Mouse (Mus musculus) heart, embryonic 14.5 days (tissue): ENCODE results near the gene Atrnl1. TPM values are rescaled to one million over a fixed set of nuclear protein-coding genes. Genes with fewer than 3 reads are reported as not detected.

Experiments
- ATAC-seq: fragments of 200-750 bp; cut with Nextera tagmentation; 2 replicates; pipeline ENCODE4 v1.8.0; 2017; ENCODE audit warnings: low read depth, moderate TSS enrichment; ENCODE audit not compliant: insufficient number of reproducible peaks, insufficient read depth, low FRiP score
- H3K27ac ChIP-seq, 2 experiments: fragments of 200-500 bp in 1 of 2; fragments of 300-500 bp in 1 of 2; sonication (generic) in 1 of 2; replicated peaks in 1 of 2; 2 replicates each; pipeline ENCODE4 v1.5.1; 2012 to 2014; ENCODE audit warnings: low read depth in 2 of 2, low read length in 2 of 2, control low read depth in 1 of 2, mild to moderate bottlenecking in 1 of 2, mixed read lengths in 1 of 2; ENCODE audit not compliant: control insufficient read depth in 1 of 2, insufficient read depth in 1 of 2
- H3K27me3 ChIP-seq: fragments of 300-500 bp; sonication (generic); 2 replicates; pipeline ENCODE4 v1.6.1; 2014; ENCODE audit warnings: mild to moderate bottlenecking, low read length, control low read depth; ENCODE audit not compliant: control insufficient read depth, insufficient read depth
- H3K36me3 ChIP-seq: fragments of 300-500 bp; sonication (generic); 2 replicates; pipeline ENCODE4 v1.6.1; 2014; ENCODE audit warnings: mild to moderate bottlenecking, control low read depth, low read length, mixed read lengths; ENCODE audit not compliant: control insufficient read depth, insufficient read depth
- H3K4me1 ChIP-seq, 2 experiments: fragments of 200-500 bp in 1 of 2; fragments of 300-500 bp in 1 of 2; sonication (generic) in 1 of 2; 2 replicates each; pipeline ENCODE4 v1.6.1; 2012 to 2014; ENCODE audit warnings: low read length in 2 of 2, control low read depth in 1 of 2, mixed read lengths in 1 of 2; ENCODE audit not compliant: control insufficient read depth in 2 of 2, insufficient read depth in 2 of 2
- H3K4me2 ChIP-seq: fragments of 300-500 bp; sonication (generic); 2 replicates; pipeline ENCODE4 v1.6.1; 2014; ENCODE audit warnings: mild to moderate bottlenecking, low read length
- H3K4me3 ChIP-seq, 2 experiments: fragments of 200-500 bp in 1 of 2; fragments of 300-500 bp in 1 of 2; sonication (generic) in 1 of 2; 2 replicates each; pipeline ENCODE4 v1.5.1; 2012 to 2014; ENCODE audit warnings: low read length in 2 of 2, mild to moderate bottlenecking in 2 of 2, control low read depth in 1 of 2, low read depth in 1 of 2, moderate library complexity in 1 of 2; ENCODE audit not compliant: control insufficient read depth in 1 of 2, insufficient read depth in 1 of 2
- H3K9ac ChIP-seq: fragments of 300-500 bp; sonication (generic); 2 replicates; pipeline ENCODE4 v1.6.1; 2014; ENCODE audit warnings: mild to moderate bottlenecking, low read length
- H3K9me3 ChIP-seq: fragments of 300-500 bp; sonication (generic); 2 replicates; pipeline ENCODE4 v1.6.1; 2016; ENCODE audit warnings: low read length, control low read depth; ENCODE audit not compliant: control insufficient read depth
- WGBS: fragments of 180-500 bp; shearing (Covaris S2); extraction: QIAGEN DNeasy Blood & Tissue Kit; methylation state at CpG from one replicate; pipeline ENCODE4 v1.1.7; 2014; 5-methylcytosine and 5-hydroxymethylcytosine counted together
- polyA plus RNA-seq: library from polyadenylated mRNA; unstranded; fragments of >200 nt; fragmentation: Nextera tagmentation; extraction: Ambion mirVana; gene quantifications from 2 replicates; pipeline ENCODE4 v1.2.1, GENCODE M21; 2014

Atrnl1 gene
- polyA plus RNA-seq, 1 experiment from 2014 or later, result 4.2 TPM

GRCm38 (mm10) chr19:57969766-57970165, 358.9 kb downstream of the Atrnl1 start:
- Histone ChIP-seq H3K9me3 (0 out of 2 replicates have a peak, but pooled peaks cover 2% of the 10 kb centered on the region), H3K36me3 (no peaks in the 10 kb centered on the region), H3K27me3 (no peaks in the 10 kb centered on the region), H3K27ac (no peak overlapping the region), H3K9ac (no peak overlapping the region), H3K4me2 (no peak overlapping the region), H3K4me1 (no peaks in the 10 kb centered on the region), H3K4me3 (no peak overlapping the region)
- no peak for ATAC-seq
- 94% methylated on average over 7 of the region's 7 CpGs for WGBS

- 81% methylated on average over 13 of the region's 13 CpGs for WGBS
- H3K4me1 ChIP-seq, result no peaks in the 10 kb centered on the region
- H3K4me3 ChIP-seq, result no peak overlapping the region
- no peak overlapping the region for H3K4me2 ChIP-seq
- no peaks in the 10 kb centered on the region for H3K36me3 ChIP-seq
- H3K9me3 ChIP-seq, result 0 out of 2 replicates have a peak, but pooled peaks cover 2% of the 10 kb centered on the region
- no peak overlapping the region for H3K27ac ChIP-seq
- no peaks in the 10 kb centered on the region for H3K27me3 ChIP-seq
- no peak for ATAC-seq
- H3K9ac ChIP-seq, result no peak overlapping the region
Measured at GRCm38 (mm10) chr19:57970342-57970895, 359.6 kb downstream of the Atrnl1 start.

- H3K27ac ChIP-seq, result no peak overlapping the region
- WGBS, result 88% methylated on average over 6 of the region's 6 CpGs
- no peak overlapping the region for H3K9ac ChIP-seq
- H3K36me3 ChIP-seq, result no peaks in the 10 kb centered on the region
- peaks cover 4% of the 10 kb centered on the region; the same call in 1 of the 2 replicates for H3K9me3 ChIP-seq
- peaks cover 0 to 8% of the 10 kb centered on the region in 2 experiments; a peak in 1 of 4 replicates for H3K4me1 ChIP-seq
- ATAC-seq, result no peak
- H3K27me3 ChIP-seq, result no peaks in the 10 kb centered on the region
- no peak overlapping the region for H3K4me3 ChIP-seq
- H3K4me2 ChIP-seq, result no peak overlapping the region
Measured at GRCm38 (mm10) chr19:57975201-57975600, 364.4 kb downstream of the Atrnl1 start.

- H3K4me1 ChIP-seq, result peaks cover 5 to 6% of the 10 kb centered on the region in 2 experiments
- H3K4me3 ChIP-seq, result no peak overlapping the region
- no peaks in the 10 kb centered on the region for H3K9me3 ChIP-seq
- H3K36me3 ChIP-seq, result no peaks in the 10 kb centered on the region
- H3K9ac ChIP-seq, result no peak overlapping the region
- no peak for ATAC-seq
- no peaks in the 10 kb centered on the region for H3K27me3 ChIP-seq
- H3K4me2 ChIP-seq, result no peak overlapping the region
- H3K27ac ChIP-seq, result no peak overlapping the region
- WGBS, result 86% methylated on average over 21 of the region's 21 CpGs
Measured at GRCm38 (mm10) chr19:57985918-57986900, 375.4 kb downstream of the Atrnl1 start.

GRCm38 (mm10) chr19:57987696-57988393, 377.0 kb downstream of the Atrnl1 start:
- 91% methylated on average over 17 of the region's 17 CpGs for WGBS
- Histone ChIP-seq H3K36me3 (no peaks in the 10 kb centered on the region), H3K4me1 (peaks cover 5 to 6% of the 10 kb centered on the region in 2 experiments), H3K27me3 (no peaks in the 10 kb centered on the region), H3K9ac (no peak overlapping the region), H3K4me2 (no peak overlapping the region), H3K27ac (no peak overlapping the region), H3K9me3 (no peaks in the 10 kb centered on the region), H3K4me3 (no peak overlapping the region)
- ATAC-seq, result no peak

- 59% methylated on average over 10 of the region's 10 CpGs for WGBS
- ATAC-seq, result no peak
Measured at GRCm38 (mm10) chr19:57988559-57989093, 377.8 kb downstream of the Atrnl1 start.

GRCm38 (mm10) chr19:57991099-57991760, 380.4 kb downstream of the Atrnl1 start:
- H3K27me3 ChIP-seq, result no peaks in the 10 kb centered on the region
- WGBS, result 83% methylated on average over 14 of the region's 14 CpGs
- peaks cover 5 to 6% of the 10 kb centered on the region in 2 experiments for H3K4me1 ChIP-seq
- no peak overlapping the region for H3K4me2 ChIP-seq
- H3K9me3 ChIP-seq, result no peaks in the 10 kb centered on the region
- H3K36me3 ChIP-seq, result no peaks in the 10 kb centered on the region
- H3K9ac ChIP-seq, result no peak overlapping the region
- H3K27ac ChIP-seq, result no peak overlapping the region
- no peak for ATAC-seq
- no peak overlapping the region for H3K4me3 ChIP-seq

More at GRCm38 (mm10) chr19:57988559-57989093, 377.8 kb downstream of the Atrnl1 start:
- H3K4me1 ChIP-seq, result peaks cover 5 to 6% of the 10 kb centered on the region in 2 experiments
- H3K27me3 ChIP-seq, result no peaks in the 10 kb centered on the region
- H3K4me2 ChIP-seq, result no peak overlapping the region
- H3K9ac ChIP-seq, result no peak overlapping the region
- H3K9me3 ChIP-seq, result no peaks in the 10 kb centered on the region
- no peak overlapping the region for H3K27ac ChIP-seq
- H3K36me3 ChIP-seq, result no peaks in the 10 kb centered on the region
- no peak overlapping the region for H3K4me3 ChIP-seq
